Mouse (Mus musculus): ENCODE results near the gene Gm11084. TPM values are rescaled to one million over a fixed set of nuclear protein-coding genes. Genes with fewer than 3 reads are reported as not detected.

Gene Gm11084
- not detected for polyA plus RNA-seq (2014; fragmentation: Illumina TruSeq; extraction: RNeasy Lipid Tissue Mini Kit (QIAGEN cat#74804))

GRCm38 (mm10) chr2:72986616-72987015 is at the start of gene Gm11084:
Gene Gm11084, minus strand, starts transcription at chr2:72986716.

GRCm38 (mm10) chr2:72980337-72981074 is 6.0 kb downstream of the Gm11084 start, which contains the start of gene Sp3:
Gene Sp3, minus strand, starts transcription at chr2:72980446.

Other genes starting within 250 kb of the Gm11084 start
- 335 TPM for gene Sp3, start 6.3 kb downstream of the Gm11084 start, polyA plus RNA-seq (2014; fragmentation: Illumina TruSeq; extraction: RNeasy Lipid Tissue Mini Kit (QIAGEN cat#74804))
- 243 TPM for gene Ola1, start 232.2 kb upstream of the Gm11084 start, polyA plus RNA-seq (2014; fragmentation: Illumina TruSeq; extraction: RNeasy Lipid Tissue Mini Kit (QIAGEN cat#74804))

Measured in ovary, adult 10 weeks (tissue).